Mouse (Mus musculus) G1E (cell line): ENCODE data around the gene Rab32.

ENCODE experiments used
- CTCF ChIP-seq: IDR thresholded peaks from 2 replicates; pipeline ENCODE4 v1.5.1; 2012; ENCODE audit warnings: low read depth, low read length, inconsistent platforms, mixed read lengths
- GATA1 ChIP-seq: IDR thresholded peaks from 2 replicates; pipeline ENCODE4 v1.6.1; 2012; ENCODE audit warnings: borderline replicate concordance, low read length, inconsistent platforms, mixed read lengths
- GATA2 ChIP-seq: IDR thresholded peaks from 2 replicates; pipeline ENCODE4 v1.6.1; 2012; ENCODE audit warnings: low read depth, low read length, inconsistent platforms, borderline replicate concordance
- POLR2AphosphoS5 ChIP-seq: IDR thresholded peaks from 2 replicates; pipeline ENCODE4 v1.6.1; 2012; ENCODE audit warnings: low read depth, low read length, inconsistent platforms; ENCODE audit not compliant: insufficient replicate concordance
- TAL1 ChIP-seq: conservative IDR thresholded peaks from 2 replicates; pipeline ENCODE4 v1.6.1; 2012; ENCODE audit warnings: low read depth, low read length, inconsistent platforms, mixed read lengths

DNA sequence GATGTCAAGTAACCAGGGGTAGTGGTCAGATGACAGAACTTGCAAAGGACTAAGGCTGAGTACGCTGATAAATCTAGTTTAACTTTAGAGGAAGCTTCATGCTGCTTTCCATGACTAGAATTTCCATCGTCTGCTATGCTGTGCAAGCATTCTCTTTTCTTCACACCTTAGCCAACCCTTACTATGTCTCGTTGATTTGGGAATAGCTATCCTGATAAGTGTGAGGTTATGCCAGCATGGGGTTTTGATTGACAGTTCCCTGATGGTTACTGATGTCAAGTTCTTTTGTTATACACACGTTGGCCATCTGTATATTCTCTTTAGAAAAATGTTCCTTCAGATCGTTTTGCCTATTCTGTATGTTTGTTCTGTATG lies 259 bp upstream of the Rab32 start:
- TF ChIP-seq CTCF (no peak), TAL1 (no peak), GATA1 (no peak), GATA2 (no peak), POLR2AphosphoS5 (no peak)
